Mouse (Mus musculus) hindbrain, embryonic 15.5 days (tissue): ENCODE data around the gene Zc3h7b. TPM values are rescaled to one million over a fixed set of nuclear protein-coding genes. Genes with fewer than 3 reads are reported as not detected.
"Not testable (repeated sequence)": the region's sequence is repeated elsewhere in the genome, so short reads cannot be mapped to it uniquely, and the experiment has no call there.

ENCODE experiments used
- ATAC-seq: fragments of 200-750 bp; cut with Nextera tagmentation; 2 replicates; pipeline ENCODE4 v1.8.0; 2017; ENCODE audit warnings: low read depth, moderate number of reproducible peaks, moderate TSS enrichment; ENCODE audit not compliant: low FRiP score
- H3K27ac ChIP-seq: fragments of 300-500 bp; sonication (generic); replicated peaks from 2 replicates; pipeline ENCODE4 v1.5.1; 2015; ENCODE audit warnings: mild to moderate bottlenecking, inconsistent platforms
- H3K27me3 ChIP-seq: fragments of 300-500 bp; sonication (generic); 2 replicates; pipeline ENCODE4 v1.6.1; 2015; ENCODE audit warnings: control low read depth, inconsistent platforms
- H3K36me3 ChIP-seq: fragments of 300-500 bp; sonication (generic); 2 replicates; pipeline ENCODE4 v1.6.1; 2015; ENCODE audit warnings: control low read depth, inconsistent platforms
- H3K4me1 ChIP-seq: fragments of 300-500 bp; sonication (generic); replicated peaks from 2 replicates; pipeline ENCODE4 v1.6.1; 2015; ENCODE audit warnings: control low read depth, inconsistent platforms
- H3K4me2 ChIP-seq: fragments of 300-500 bp; sonication (generic); 2 replicates; pipeline ENCODE4 v1.6.1; 2015; ENCODE audit warnings: moderate library complexity, mild to moderate bottlenecking, inconsistent platforms
- H3K4me3 ChIP-seq: fragments of 300-500 bp; sonication (generic); 2 replicates; pipeline ENCODE4 v1.5.1; 2015; ENCODE audit warnings: mild to moderate bottlenecking, inconsistent platforms
- H3K9ac ChIP-seq: fragments of 300-500 bp; sonication (generic); 2 replicates; pipeline ENCODE4 v1.6.1; 2015; ENCODE audit warnings: inconsistent platforms
- H3K9me3 ChIP-seq: fragments of 300-500 bp; sonication (generic); 2 replicates; pipeline ENCODE4 v1.6.1; 2016; ENCODE audit warnings: control low read depth, inconsistent platforms
- WGBS: fragments of 180-500 bp; shearing (Covaris S2); methylation state at CpG from one replicate; pipeline ENCODE4 v1.1.7; 2015; 5-methylcytosine and 5-hydroxymethylcytosine counted together
- polyA plus RNA-seq: library from polyadenylated mRNA; unstranded; fragments of >200 nt; fragmentation: Nextera tagmentation; extraction: Ambion mirVana; gene quantifications from 2 replicates; pipeline ENCODE4 v1.2.1, GENCODE M21; 2015

Gene Zc3h7b
- polyA plus RNA-seq, 1 experiment from 2014 or later = 49.8 TPM

GRCm38 (mm10) chr15:81713742-81714141, 31.1 kb upstream of the Zc3h7b start:
- H3K36me3 ChIP-seq = peaks cover 73% of the 10 kb centered on the region
- no peaks in the 10 kb centered on the region for H3K27me3 ChIP-seq
- H3K9ac ChIP-seq = no peak overlapping the region
- H3K4me3 ChIP-seq = no peak overlapping the region
- no peak for ATAC-seq
- WGBS = 88% methylated on average over 6 of the region's 6 CpGs
- H3K4me1 ChIP-seq = peaks cover 10% of the 10 kb centered on the region
- H3K9me3 ChIP-seq = no peaks in the 10 kb centered on the region
- H3K4me2 ChIP-seq = no peak overlapping the region
- no peak overlapping the region for H3K27ac ChIP-seq

- peaks cover 16% of the 10 kb centered on the region for H3K4me1 ChIP-seq
- H3K9ac ChIP-seq = no peak overlapping the region
- H3K27ac ChIP-seq = peak overlapping the region; percentile 78
- H3K36me3 ChIP-seq = peaks cover 79% of the 10 kb centered on the region
- H3K4me3 ChIP-seq = no peak overlapping the region
- no peak overlapping the region for H3K4me2 ChIP-seq
- H3K9me3 ChIP-seq = no peaks in the 10 kb centered on the region
- peak; percentile 85 for ATAC-seq
- WGBS = 72% methylated on average over 9 of the region's 9 CpGs
- H3K27me3 ChIP-seq = no peaks in the 10 kb centered on the region
Measured at GRCm38 (mm10) chr15:81718336-81719138, 26.3 kb upstream of the Zc3h7b start.

- Histone ChIP-seq H3K9me3 (no peaks in the 10 kb centered on the region), H3K4me1 (peaks cover 16% of the 10 kb centered on the region), H3K27ac (peak overlapping the region; percentile 68), H3K4me2 (no peak overlapping the region), H3K27me3 (no peaks in the 10 kb centered on the region), H3K9ac (no peak overlapping the region), H3K36me3 (peaks cover 82% of the 10 kb centered on the region), H3K4me3 (no peak overlapping the region)
- 92% methylated on average over 6 of the region's 6 CpGs for WGBS
- no peak for ATAC-seq
Measured at GRCm38 (mm10) chr15:81719139-81719531, 25.7 kb upstream of the Zc3h7b start.

- Histone ChIP-seq H3K4me1 (peaks cover 24% of the 10 kb centered on the region), H3K4me2 (no peak overlapping the region), H3K36me3 (peaks cover 58% of the 10 kb centered on the region), H3K9ac (no peak overlapping the region), H3K27ac (no peak overlapping the region), H3K9me3 (no peaks in the 10 kb centered on the region), H3K27me3 (no peaks in the 10 kb centered on the region), H3K4me3 (no peak overlapping the region)
- no peak for ATAC-seq
- 96% methylated on average over 5 of the region's 5 CpGs for WGBS
Measured at GRCm38 (mm10) chr15:81722361-81722760, 22.5 kb upstream of the Zc3h7b start.

GRCm38 (mm10) chr15:81723653-81724052, 21.2 kb upstream of the Zc3h7b start:
- no peak overlapping the region for H3K27ac ChIP-seq
- H3K36me3 ChIP-seq = peaks cover 54% of the 10 kb centered on the region
- no peaks in the 10 kb centered on the region for H3K9me3 ChIP-seq
- peaks cover 28% of the 10 kb centered on the region for H3K4me1 ChIP-seq
- H3K4me2 ChIP-seq = no peak overlapping the region
- H3K4me3 ChIP-seq = no peak overlapping the region
- H3K27me3 ChIP-seq = no peaks in the 10 kb centered on the region
- H3K9ac ChIP-seq = no peak overlapping the region
- no peak for ATAC-seq
- WGBS = 94% methylated on average over 11 of the region's 11 CpGs

GRCm38 (mm10) chr15:81725965-81726364, 18.9 kb upstream of the Zc3h7b start:
- H3K4me1 ChIP-seq = peaks cover 26% of the 10 kb centered on the region
- ATAC-seq = no peak
- H3K36me3 ChIP-seq = peaks cover 33% of the 10 kb centered on the region
- H3K4me2 ChIP-seq = no peak overlapping the region
- no peaks in the 10 kb centered on the region for H3K9me3 ChIP-seq
- no peak overlapping the region for H3K27ac ChIP-seq
- H3K9ac ChIP-seq = no peak overlapping the region
- no peaks in the 10 kb centered on the region for H3K27me3 ChIP-seq
- no peak overlapping the region for H3K4me3 ChIP-seq
- 95% methylated on average over 8 of the region's 8 CpGs for WGBS

- H3K4me1 ChIP-seq = peaks cover 26% of the 10 kb centered on the region
- no peaks in the 10 kb centered on the region for H3K27me3 ChIP-seq
- H3K36me3 ChIP-seq = no peaks in the 10 kb centered on the region
- peak; percentile 11 for ATAC-seq
- H3K4me3 ChIP-seq = peak overlapping the region; percentile 81
- H3K27ac ChIP-seq = peak overlapping the region; percentile 78
- WGBS = 1% methylated on average over 49 of the region's 49 CpGs
- H3K4me2 ChIP-seq = peak overlapping the region; percentile 75
- peak overlapping the region; percentile 79 for H3K9ac ChIP-seq
- H3K9me3 ChIP-seq = no peaks in the 10 kb centered on the region
Measured at GRCm38 (mm10) chr15:81729241-81729791, 15.5 kb upstream of the Zc3h7b start.

GRCm38 (mm10) chr15:81729792-81730635, 14.8 kb upstream of the Zc3h7b start:
- Histone ChIP-seq H3K9ac (peak overlapping the region; percentile 79), H3K27me3 (no peaks in the 10 kb centered on the region), H3K9me3 (no peaks in the 10 kb centered on the region), H3K27ac (peak overlapping the region; percentile 78), H3K36me3 (no peaks in the 10 kb centered on the region), H3K4me3 (peak overlapping the region; percentile 81), H3K4me2 (peak overlapping the region; percentile 75), H3K4me1 (peaks cover 26% of the 10 kb centered on the region)
- ATAC-seq = peak; percentile 100
- WGBS = 4% methylated on average over 41 of the region's 41 CpGs

- WGBS = 56% methylated on average over 3 of the region's 3 CpGs
- H3K27ac ChIP-seq = no peak overlapping the region
- no peaks in the 10 kb centered on the region for H3K4me1 ChIP-seq
- no peaks in the 10 kb centered on the region for H3K27me3 ChIP-seq
- no peaks in the 10 kb centered on the region for H3K36me3 ChIP-seq
- no peaks in the 10 kb centered on the region for H3K9me3 ChIP-seq
- H3K4me3 ChIP-seq = no peak overlapping the region
- no peak for ATAC-seq
- H3K9ac ChIP-seq = no peak overlapping the region
- H3K4me2 ChIP-seq = no peak overlapping the region
Measured at GRCm38 (mm10) chr15:81735075-81735474, 9.8 kb upstream of the Zc3h7b start.

- Histone ChIP-seq H3K4me3 (no peak overlapping the region), H3K36me3 (no peaks in the 10 kb centered on the region), H3K27ac (no peak overlapping the region), H3K9ac (no peak overlapping the region), H3K27me3 (no peaks in the 10 kb centered on the region), H3K4me2 (no peak overlapping the region), H3K9me3 (no peaks in the 10 kb centered on the region), H3K4me1 (peaks cover 4% of the 10 kb centered on the region)
- ATAC-seq = no peak
- 83% methylated on average over 3 of the region's 3 CpGs for WGBS
Measured at GRCm38 (mm10) chr15:81739296-81739695, 5.6 kb upstream of the Zc3h7b start.

- no peak for ATAC-seq
- Histone ChIP-seq H3K9me3 (no peaks in the 10 kb centered on the region), H3K4me3 (no peak overlapping the region), H3K4me2 (no peak overlapping the region), H3K4me1 (peaks cover 7% of the 10 kb centered on the region), H3K27ac (no peak overlapping the region), H3K9ac (no peak overlapping the region), H3K36me3 (no peaks in the 10 kb centered on the region), H3K27me3 (no peaks in the 10 kb centered on the region)
- 18% methylated on average over 2 of the region's 2 CpGs for WGBS
Measured at GRCm38 (mm10) chr15:81739924-81740323, 4.9 kb upstream of the Zc3h7b start.

- H3K27ac ChIP-seq, H3K27me3 ChIP-seq, H3K9ac ChIP-seq, ATAC-seq, H3K36me3 ChIP-seq, H3K4me2 ChIP-seq, H3K4me3 ChIP-seq, H3K9me3 ChIP-seq: not testable (repeated sequence)
- WGBS = 50% methylated on average over 2 of the region's 2 CpGs
- peaks cover 19% of the 10 kb centered on the region for H3K4me1 ChIP-seq
Measured at GRCm38 (mm10) chr15:81742368-81742767, 2.5 kb upstream of the Zc3h7b start.
